Mouse (Mus musculus) urinary bladder, postnatal 4 days (tissue): Measurements from ENCODE around the gene Fzd5.

Experiments used
- DNase-seq, 2 experiments: peaks; one replicate each; pipeline ENCODE4 v3.0.0; 2021 to 2022; ENCODE audit warnings: low spot score in 2 of 2

Gene Fzd5

DNA sequence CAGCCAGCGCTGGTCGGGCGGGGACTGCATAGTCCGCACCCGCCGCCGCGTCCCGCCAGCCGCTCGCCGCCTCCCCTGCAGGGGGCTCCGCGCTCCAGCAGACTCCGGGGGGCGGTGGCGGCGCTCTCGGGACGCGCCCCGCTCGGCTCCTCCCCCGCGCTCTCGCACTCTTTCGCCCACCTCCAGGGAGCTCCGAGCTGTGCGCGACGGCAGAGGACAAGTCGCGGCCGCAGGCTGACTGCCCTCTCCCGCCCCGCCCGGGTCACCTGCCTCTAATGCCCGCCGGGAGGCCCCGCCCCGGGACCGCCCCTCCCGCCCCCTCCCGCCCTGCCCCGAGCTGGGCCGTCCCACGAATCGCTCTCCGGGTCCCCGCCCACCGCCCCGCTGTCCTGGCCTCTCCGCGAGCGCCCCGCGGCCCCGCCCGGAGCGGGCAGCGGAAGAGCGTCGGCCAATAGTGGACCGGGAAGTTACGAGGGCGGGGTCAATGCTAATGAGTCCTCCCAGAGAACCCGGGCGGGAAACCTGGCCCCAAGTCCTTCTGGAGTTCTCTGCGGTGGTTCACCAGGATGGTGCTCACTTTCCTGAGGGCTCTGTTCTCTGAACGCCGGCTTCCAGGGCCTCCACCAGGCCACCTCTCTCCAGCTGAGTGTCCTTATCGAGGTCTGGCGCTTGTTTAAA lies at the start of gene Fzd5:
TSS of gene Fzd5 (minus strand) at position 250 of the 678 bp plus-strand sequence.
- DNase-seq = peak; percentile 92

DNA sequence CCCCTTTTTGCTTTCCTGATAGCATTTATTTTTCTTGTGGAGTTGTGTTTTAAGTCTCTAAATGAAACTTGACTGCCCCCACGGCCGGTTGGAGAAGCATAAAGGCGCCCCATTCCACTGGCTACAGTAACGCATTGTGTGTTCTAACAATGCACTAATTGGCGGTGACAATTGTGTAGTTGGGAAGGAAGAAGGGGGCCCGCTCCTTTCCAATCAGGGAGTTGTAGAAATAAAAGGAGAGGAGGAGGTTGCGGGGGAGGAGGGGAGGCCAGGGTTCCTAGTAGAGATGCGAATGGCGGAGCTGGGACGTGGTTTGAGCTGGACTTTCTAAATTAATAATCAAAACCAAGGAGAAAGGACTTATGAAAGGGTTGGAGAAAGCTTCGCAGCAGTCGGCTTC lies 42.3 kb upstream of the Fzd5 start:
- no peak for DNase-seq

DNA sequence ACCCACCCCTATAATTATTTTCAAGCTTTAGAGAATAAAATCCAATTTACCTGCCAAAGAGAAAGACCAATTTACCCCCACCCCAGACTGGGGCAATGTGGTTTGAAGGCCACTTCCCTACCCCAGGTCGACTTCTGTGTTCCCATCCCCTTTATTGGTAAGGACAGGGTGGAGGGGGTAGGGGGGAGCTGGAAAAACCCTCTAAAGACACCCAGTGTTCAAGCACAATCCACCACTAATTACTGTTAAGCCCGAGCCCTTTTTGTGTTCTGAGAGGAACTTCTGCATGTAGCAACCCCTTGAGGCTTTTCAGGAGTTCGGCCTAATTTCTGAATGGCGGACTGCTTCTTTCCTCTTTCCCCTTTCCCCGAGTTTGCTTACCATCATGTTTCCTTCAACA lies 41.9 kb upstream of the Fzd5 start:
- DNase-seq = no peak

DNA sequence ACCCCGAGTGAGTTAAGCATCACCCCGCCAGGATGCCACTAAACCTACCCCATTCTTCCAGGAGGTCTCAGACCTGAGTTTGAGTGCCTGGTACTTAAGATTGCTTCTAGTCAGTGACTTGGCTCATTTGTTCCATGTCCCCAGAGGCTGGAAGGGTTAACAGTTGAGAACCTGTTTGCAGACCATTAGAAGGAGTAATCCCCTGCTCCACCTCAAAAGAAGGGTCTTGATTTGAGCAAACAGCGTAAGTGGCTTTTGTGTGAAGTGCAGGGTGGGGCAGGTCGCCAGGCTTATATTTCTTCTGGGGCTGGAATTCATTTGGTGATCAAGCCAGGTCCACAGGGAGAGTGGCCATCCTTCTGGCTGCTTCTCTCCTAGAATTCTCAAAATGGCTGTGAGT lies 35.8 kb upstream of the Fzd5 start:
- DNase-seq = no peak

DNA sequence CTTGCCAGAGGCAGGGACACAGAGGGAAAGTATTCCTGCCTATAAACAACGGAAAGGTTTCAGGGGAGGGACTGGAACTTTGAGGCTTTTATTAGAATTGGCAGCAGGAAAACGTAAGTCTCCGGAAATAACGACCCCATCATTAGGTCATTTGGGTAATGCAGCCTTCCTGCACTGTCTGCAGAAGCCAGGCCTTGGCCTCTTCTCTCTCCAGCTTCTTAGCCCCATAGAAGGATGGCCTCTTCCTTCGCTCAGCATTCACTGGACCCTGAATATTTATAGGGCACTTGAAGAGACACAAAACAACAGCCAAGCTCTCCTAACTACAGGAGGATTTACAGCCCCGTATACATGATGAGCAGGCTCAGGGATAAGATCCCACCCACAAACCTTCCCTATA lies 32.6 kb upstream of the Fzd5 start:
- DNase-seq = no peak

DNA sequence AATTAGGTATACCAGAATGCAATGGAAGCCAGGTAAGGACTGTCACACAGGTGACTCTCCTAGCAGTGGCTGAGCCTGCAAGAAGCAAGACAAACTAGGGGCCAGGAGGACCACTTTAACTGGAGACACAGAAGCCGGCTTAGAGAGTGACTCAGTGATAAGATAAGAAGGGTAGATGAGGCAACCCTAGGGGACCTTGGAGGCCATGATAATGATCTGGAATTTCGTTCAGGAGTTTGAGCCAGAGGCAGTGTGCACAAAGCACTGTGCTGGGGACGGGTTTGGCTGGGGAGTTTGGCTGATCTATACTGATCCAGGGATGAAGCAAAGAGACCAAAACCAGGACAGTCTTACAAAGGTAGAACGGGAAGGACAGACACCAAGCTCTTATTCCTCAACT lies 24.1 kb upstream of the Fzd5 start:
- no peak for DNase-seq

DNA sequence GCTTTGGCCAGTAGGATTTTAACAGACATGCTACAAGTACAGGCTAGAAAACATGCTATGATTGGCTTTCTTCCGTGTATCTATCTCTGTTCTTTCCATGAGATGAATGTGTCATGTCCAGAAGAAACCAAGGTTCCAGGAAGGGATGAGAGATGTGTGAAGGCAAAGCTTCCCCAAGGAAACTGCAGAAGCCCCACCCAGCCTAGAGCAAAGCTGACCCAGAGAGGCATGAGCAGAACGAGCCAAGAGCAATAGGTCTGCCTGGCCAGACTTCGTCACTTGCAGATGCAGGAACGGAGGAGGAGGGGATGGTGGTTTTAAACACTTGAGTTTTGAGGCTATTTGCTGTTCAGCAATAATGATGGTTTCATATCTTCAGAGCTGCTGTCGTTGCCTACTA lies 20.2 kb upstream of the Fzd5 start:
- peak in 1 of 2 experiments; percentile 34 for DNase-seq

DNA sequence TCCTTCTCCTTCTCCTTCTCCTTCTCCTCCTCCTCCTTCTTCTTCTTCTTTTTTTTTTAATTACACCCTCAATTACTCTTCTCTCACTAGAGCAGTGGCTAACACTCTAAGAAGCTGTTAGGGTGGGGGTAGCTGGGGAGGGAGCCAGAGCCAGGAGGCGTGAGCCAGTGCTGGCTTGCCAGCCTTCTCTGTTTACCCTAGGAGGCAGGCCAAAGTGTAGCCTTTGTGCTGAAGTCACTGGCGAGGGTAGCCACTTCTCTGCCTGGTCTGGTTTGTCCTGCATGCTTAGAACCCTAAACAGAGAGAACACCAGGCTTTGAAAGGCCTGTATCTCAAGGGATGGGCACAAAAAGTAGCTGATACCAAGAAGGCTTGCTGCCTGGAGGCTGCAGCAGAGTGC lies 19.7 kb upstream of the Fzd5 start:
- peak in 1 of 2 experiments; percentile 48 for DNase-seq

DNA sequence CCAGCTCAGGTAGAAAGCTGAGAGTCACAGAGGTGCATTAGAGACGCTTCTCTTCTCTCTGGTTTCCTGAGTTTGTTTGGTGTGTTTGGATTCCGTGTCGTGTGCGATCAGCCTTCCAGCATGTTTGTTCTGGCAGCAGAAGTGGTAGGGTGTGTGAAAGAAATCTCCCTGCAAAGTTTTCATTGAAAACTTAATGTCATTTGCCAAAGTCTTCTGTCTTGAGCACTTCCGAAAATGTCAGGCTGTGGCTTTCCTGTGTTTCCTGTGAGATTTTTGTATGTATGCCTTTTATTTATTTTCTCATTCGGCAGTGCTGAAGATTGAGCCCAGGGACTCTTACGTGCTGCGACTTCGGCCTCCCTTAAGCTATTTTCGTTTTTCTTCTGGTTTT lies 19.1 kb upstream of the Fzd5 start:
- DNase-seq = peak in 1 of 2 experiments; percentile 13

DNA sequence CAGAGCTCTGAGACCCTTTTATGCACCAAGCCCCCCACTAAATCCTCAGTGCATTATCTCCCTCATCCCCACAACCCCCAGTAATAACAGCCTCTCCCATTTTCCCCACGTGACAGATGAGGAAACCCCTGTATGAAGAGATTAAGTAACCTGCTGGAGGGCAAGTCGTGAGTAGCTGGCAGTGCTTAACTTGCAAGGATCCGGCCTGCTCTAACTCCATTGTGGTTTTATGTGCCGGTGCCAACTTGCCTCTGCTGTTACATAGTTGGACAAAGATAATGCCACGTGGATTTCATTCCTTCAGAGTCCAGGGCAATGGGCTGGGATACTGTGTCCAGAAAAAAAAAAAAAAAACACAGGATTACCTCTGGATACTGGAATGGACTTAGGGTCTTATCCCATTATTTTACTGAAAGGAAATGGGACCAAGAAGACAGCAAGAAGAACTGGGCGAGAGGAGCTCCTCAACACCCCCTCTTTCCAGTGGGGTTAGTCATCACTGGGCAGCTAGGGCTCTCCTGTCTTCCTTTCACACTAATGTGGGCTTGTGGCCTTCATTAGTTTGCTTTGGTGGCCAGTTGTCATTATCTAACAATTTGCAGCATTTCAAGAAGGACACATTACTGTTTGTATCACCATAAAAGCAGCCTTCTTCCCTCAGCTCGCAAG lies 18.6 kb upstream of the Fzd5 start:
- DNase-seq = no peak

DNA sequence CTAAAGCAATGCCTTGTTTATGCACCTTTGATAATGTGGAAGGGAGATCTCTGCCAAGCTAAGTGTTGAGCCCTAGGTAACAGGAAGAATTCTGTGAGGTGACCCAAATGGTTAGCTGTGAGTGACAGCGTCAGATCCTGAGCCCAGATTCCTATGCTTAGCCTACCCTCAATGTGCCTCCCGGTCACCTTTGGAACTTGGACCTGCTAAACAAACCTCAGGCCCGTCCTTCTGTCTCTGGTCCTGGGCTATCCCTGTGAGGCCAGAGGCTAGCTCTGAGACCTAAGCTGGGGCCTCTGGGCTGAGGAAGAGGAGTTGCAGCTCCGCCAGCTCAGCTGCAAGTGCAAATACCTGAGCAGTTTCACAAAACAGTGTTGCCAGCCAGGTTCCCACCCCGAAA lies 17.1 kb upstream of the Fzd5 start:
- no peak for DNase-seq

DNA sequence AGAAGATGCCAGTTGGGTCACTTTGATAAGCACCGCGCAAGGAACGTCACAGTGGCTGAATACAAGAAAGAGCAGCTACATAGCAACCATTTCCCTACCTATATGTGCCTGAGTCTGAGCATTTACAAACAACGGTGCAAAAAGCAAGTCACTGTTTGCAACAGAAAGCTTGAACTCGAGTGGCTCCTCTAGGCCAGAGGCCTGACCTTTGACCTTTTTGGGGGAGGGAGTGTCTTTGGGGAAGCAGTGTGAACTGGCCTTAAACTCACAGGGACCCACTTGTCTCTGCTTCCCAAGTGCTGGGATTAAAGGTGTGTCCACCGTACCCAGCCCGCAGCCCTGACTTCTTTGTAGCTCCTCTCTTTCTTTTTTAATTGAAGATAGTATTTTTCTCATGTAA lies 16.1 kb upstream of the Fzd5 start:
- DNase-seq = no peak

DNA sequence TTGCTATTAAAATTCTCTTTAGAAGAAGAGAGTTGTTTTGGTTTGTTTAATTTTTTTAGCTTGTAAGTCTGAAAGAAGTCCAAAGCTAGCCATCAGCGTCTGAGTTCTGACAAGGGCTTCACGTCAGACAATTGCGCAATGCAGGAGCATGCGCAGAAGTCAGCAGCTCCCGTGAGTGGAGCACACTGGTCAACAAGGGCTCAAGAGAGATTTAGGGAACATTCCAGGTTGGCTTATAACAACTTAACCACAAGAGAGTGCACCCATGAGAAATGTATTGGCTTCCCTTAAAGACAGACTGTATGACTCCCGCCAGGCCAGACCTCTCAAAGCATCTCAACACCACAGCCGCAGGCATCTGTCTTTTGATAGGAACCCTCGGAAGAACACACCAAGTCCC lies 15.6 kb upstream of the Fzd5 start:
- DNase-seq = no peak

DNA sequence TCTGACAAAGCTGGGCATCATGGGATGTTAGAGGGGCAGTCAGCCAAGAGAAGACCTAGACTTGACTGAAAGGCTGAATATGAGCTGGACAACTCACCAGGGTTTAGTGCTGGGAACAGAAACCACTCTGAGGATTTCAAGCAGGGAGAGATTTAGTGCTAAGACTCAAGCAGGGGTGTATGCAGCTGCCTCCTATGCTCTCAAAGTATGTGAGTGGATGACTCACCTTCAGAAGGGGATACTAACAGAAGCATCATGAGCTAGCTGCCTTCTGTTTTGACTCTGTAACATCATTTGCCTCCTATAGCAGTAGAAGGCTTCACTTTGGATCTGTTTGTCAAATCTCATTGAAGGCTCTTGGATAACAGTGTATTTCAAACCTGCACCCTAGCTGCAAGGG lies 7.1 kb upstream of the Fzd5 start:
- no peak for DNase-seq

DNA sequence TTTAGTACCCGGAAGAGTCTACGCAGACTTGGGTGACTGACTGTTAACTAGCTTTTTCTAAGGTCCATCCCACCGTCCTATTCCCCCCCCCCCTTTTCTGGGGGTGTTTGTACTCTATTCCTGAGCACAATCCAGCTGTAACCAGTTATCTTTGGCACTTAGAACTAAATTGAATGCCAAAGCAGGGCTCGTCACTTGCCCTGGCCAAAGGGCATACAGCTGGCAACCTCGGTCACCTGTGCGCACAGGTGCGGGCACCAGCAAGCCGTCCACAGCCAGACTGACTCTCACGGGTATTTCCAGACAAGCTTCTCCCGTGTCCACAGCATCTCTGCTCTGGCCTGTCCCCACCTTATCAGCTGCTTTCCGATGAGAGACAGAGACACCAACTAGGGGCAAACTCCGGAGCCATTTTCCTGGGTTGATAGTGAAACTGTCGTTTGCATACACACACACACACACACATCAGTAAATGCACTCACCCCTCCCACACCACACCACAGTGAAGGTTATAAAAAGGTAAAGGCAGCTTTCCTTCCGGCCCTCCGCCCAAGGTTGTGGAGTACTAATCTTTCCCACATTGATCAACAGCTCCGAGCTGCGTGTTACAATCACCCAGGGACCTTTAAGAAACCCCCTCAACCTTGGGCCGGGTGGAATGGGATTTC lies 5.3 kb upstream of the Fzd5 start:
- DNase-seq = no peak

DNA sequence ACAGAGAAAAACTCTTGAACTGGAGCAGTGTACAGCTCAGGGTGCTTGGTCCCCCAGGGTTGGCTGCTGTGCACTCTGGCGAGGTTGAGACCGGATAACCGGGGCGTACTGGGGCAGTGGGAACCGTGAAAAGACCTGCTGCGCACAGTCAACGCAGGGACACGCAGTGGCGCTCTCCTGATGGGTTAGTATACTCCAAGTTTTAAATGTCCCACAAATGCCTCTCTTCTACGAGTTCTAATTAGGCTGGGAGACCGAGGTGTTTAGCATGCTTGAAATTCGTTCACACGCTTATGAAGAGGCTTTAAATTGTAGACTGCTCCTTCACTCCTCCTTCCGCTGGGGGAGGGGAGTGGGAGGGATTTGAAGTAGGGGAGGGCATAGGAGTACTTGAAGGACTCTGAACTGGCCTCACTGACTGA lies 1.1 kb upstream of the Fzd5 start:
- no peak for DNase-seq

DNA sequence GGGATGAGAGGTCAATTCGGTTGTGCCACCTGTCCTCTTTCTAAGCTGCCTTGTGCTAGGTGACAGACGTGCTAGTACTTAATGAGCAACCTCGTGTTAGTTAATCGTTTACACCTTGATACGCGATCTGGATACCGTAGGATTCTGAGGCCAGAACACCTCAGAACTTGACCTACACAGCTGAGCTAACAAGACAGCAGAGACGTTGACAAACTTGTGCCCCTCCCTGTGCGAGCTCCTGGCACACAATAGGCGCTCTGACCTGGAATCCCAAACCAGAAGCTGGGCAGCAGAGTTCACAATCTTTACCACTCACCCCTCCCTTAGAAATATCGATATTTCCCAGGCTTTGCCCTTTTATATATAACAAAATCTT lies 617 bp upstream of the Fzd5 start:
- no peak for DNase-seq

DNA sequence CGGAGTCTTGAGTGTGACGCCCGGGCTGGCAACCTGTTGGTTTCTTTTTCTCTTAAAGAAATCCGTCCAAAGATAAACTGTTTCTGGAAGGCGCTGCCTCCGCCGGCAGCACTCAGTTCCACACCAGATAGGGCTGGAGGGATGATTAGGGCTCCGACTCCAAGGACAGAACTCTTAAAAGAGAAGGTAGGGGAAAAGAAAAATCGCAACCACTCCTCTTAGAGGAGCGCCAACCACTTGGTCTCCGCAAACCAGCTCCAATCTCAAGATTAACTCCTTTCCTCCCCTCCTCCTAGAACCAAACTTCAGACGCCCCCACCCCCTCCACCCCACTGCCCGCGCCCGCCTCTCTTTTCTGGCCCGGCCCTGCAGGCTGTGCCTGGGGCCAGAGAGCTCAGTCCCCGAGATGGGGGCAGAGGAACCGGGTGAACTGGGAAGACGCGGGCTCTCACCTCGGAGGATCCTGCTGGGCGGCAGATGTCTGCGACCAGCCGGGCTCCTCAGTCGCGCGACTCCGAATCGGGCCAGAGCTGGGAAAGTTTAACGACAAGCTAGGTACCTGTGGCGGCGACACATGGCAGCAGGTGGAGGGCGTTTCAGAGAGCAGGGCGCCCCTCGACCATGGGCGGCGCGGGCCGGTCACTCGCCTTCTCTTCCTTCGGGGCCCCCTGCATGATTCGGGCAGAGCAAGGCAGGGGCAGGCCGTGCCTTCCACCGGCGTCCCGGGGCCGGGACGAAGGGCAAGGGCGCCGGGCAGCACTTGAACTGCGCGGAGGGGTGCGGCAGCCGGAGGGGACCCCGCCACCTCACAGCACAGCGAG lies 660 bp downstream of the Fzd5 start:
- no peak for DNase-seq

DNA sequence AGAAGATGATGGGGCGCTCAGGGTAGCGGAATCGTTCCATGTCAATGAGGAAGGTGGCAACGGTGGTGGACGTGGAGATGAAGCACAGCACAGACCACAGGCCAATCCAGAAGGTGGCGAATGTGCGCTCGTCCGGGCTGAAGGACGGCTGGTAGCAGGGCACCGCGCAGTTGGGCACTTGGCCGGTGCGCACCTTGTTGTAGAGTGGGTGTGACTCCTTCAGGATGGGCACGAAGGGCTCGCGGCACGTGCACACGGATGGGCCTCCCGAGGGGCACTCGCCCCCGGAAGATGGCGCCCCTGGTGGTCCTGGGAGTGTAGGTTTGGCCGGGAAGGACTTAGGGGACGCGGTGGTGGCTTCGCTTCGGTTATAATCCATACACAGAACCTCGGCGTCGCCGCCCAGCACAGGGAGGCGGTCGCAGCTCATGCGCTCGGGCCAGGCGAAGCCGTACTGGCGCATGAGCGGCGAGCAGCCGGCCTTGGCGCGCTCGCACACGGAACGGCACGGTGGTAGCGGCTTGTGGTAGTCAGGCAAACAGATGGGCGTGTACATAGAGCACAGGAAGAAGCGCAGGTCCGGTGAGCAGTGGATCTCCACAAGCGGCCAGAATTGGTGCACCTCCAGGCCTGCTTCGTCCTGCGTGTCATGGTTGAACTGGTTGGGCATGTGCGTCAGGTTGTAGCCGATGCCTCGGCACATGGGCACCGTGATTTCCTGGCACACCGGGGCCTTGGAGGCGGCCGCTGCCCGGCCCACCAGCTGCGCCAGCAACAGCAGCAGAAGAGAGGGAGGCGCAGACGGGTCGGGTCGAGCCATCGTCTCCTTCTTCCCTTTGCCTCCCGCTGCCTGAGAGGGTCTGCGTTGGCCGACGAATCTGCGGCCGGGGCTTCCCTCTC lies 1.5 kb downstream of the Fzd5 start:
- peak in 1 of 2 experiments; percentile 38 for DNase-seq

DNA sequence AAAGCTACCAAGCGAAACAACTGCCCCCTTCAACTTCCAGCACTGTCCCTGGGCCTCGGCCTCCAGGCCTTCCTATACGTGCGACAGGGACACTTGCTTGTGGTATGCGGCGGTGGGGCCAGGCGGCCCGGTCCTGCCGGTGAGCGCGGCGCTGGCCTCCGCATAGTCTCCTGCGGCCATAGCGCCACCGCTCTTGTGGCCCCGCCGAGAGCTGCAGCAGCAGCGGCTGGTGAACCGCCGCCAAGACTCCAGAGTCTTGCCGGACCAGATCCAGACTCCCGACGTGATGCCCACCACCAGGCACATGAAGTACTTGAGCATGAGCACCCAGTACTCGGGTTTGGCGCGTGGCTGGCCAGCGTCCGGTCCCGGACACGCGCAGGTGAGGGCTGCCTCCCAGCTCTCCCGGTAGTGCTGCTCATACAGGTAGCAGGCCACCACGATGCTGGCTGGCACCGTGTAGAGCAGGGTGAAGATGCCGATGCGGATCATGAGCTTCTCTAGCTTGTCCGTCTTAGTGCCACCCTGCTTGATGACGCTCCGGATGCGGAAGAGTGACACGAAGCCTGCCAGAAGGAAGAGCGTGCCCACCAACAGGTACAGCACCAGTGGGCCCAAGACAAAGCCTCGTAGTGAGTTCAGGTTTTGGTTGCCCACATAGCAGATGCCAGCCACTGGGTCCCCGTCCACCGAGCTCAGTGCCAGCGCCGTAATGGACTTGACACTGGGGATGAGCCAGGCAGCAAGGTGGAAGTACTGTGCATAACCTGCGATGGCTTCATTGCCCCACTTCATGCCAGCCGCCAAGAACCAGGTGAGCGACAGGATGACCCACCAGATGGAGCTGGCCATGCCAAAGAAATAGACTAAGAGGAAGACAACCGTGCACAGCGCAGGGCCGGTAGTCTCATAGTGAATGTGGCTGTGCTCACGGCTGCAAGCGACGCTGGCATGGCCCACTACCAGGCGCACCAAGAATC lies 2.5 kb downstream of the Fzd5 start:
- DNase-seq = peak in 1 of 2 experiments; percentile 24
